Mouse (Mus musculus): ENCODE measurements around the gene Ezh1. TPM values are rescaled to one million over a fixed set of nuclear protein-coding genes. Genes with fewer than 3 reads are reported as not detected.

Ezh1 gene
- polyA plus RNA-seq, 1 experiment: 42.8 TPM

GRCm38 (mm10) chr11:101190181-101190912 is 35.9 kb downstream of the Ezh1 start:
- Histone ChIP-seq H3K9ac (ENCODE audit: low read depth, poor library complexity, severe bottlenecking) (no peak overlapping the region), H3K27ac (ENCODE audit: insufficient read depth, low read length) (no peak overlapping the region)

GRCm38 (mm10) chr11:101189495-101190180 is 36.6 kb downstream of the Ezh1 start:
- H3K27me3 ChIP-seq (ENCODE audit: control insufficient read depth, insufficient read depth, low read length, poor library complexity, severe bottlenecking): no peaks in the 10 kb centered on the region
- TF ChIP-seq EP300 (IDR thresholded peaks at IDR 0.05; ENCODE audit: insufficient read depth, low read depth, low read length) (no peak), POLR2A (IDR thresholded peaks at IDR 0.05; ENCODE audit: insufficient read depth, low read length) (no peak), CTCF (IDR thresholded peaks at IDR 0.05; ENCODE audit: low read depth, low read length) (no peak)
- H3K4me1 ChIP-seq (ENCODE audit: control insufficient read depth, insufficient read depth, low read length): peaks cover 6% of the 10 kb centered on the region
- H3K9me3 ChIP-seq (replicated peaks; ENCODE audit: control insufficient read depth, insufficient read depth, low read length, poor library complexity, severe bottlenecking): no peaks in the 10 kb centered on the region
- H3K4me3 ChIP-seq (ENCODE audit: low read depth, low read length): no peak overlapping the region
- 0 out of 2 replicates have a peak overlapping the region, but pooled peaks have one; percentile 22 for H3K9ac ChIP-seq (ENCODE audit: low read depth, poor library complexity, severe bottlenecking)
- no peak overlapping the region for H3K27ac ChIP-seq (ENCODE audit: insufficient read depth, low read length)
- H3K36me3 ChIP-seq (ENCODE audit: control insufficient read depth, insufficient read depth, low read length, poor library complexity, severe bottlenecking): no peaks in the 10 kb centered on the region

More at GRCm38 (mm10) chr11:101190181-101190912, 35.9 kb downstream of the Ezh1 start:
- no peaks in the 10 kb centered on the region for H3K27me3 ChIP-seq (ENCODE audit: control insufficient read depth, insufficient read depth, low read length, poor library complexity, severe bottlenecking)
- H3K36me3 ChIP-seq (ENCODE audit: control insufficient read depth, insufficient read depth, low read length, poor library complexity, severe bottlenecking): no peaks in the 10 kb centered on the region
- no peaks in the 10 kb centered on the region for H3K9me3 ChIP-seq (replicated peaks; ENCODE audit: control insufficient read depth, insufficient read depth, low read length, poor library complexity, severe bottlenecking)
- TF ChIP-seq EP300 (IDR thresholded peaks at IDR 0.05; ENCODE audit: insufficient read depth, low read depth, low read length) (no peak), POLR2A (IDR thresholded peaks at IDR 0.05; ENCODE audit: insufficient read depth, low read length) (no peak), CTCF (IDR thresholded peaks at IDR 0.05; ENCODE audit: low read depth, low read length) (no peak)
- peaks cover 6% of the 10 kb centered on the region for H3K4me1 ChIP-seq (ENCODE audit: control insufficient read depth, insufficient read depth, low read length)
- H3K4me3 ChIP-seq (ENCODE audit: low read depth, low read length): no peak overlapping the region

DNA sequence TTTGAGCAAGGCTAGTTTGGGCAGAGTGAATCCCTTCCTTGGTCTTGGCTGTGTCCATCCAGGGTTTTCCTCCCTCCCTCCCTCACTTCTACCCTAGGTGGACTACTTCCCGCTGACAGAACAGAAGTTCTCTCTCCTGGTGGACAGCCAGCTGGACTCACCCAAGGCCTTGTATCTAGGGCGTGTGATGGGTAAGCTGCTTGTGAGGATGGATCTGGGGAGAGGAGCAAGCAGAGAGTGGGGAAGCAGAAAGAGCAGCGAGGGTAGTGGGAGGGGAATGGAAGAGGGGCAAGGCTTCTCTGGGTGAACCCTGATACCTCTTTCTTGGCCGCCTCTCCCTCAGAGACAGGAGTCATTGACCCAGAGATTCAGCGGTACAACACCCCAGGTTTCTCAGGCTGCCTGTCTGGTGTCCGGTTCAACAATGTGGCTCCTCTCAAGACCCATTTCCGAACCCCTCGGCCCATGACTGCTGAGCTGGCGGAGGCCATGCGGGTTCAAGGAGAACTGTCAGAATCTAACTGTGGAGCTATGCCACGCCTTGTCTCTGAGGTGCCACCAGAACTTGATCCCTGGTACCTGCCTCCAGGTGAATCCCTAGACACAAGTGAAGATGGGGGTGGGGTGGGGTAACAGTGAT is 38.0 kb downstream of the Ezh1 start:
- Histone ChIP-seq H3K4me3 (ENCODE audit: low read depth, low read length) (no peak overlapping the region), H3K27ac (ENCODE audit: insufficient read depth, low read length) (no peak overlapping the region), H3K9ac (ENCODE audit: low read depth, poor library complexity, severe bottlenecking) (no peak overlapping the region), H3K4me1 (ENCODE audit: control insufficient read depth, insufficient read depth, low read length) (peaks cover 6% of the 10 kb centered on the region), H3K36me3 (ENCODE audit: control insufficient read depth, insufficient read depth, low read length, poor library complexity, severe bottlenecking) (no peaks in the 10 kb centered on the region), H3K9me3 (replicated peaks; ENCODE audit: control insufficient read depth, insufficient read depth, low read length, poor library complexity, severe bottlenecking) (no peaks in the 10 kb centered on the region), H3K27me3 (ENCODE audit: control insufficient read depth, insufficient read depth, low read length, poor library complexity, severe bottlenecking) (no peaks in the 10 kb centered on the region)
- TF ChIP-seq CTCF (IDR thresholded peaks at IDR 0.05; ENCODE audit: low read depth, low read length) (no peak), EP300 (IDR thresholded peaks at IDR 0.05; ENCODE audit: insufficient read depth, low read depth, low read length) (no peak), POLR2A (IDR thresholded peaks at IDR 0.05; ENCODE audit: insufficient read depth, low read length) (no peak)

DNA sequence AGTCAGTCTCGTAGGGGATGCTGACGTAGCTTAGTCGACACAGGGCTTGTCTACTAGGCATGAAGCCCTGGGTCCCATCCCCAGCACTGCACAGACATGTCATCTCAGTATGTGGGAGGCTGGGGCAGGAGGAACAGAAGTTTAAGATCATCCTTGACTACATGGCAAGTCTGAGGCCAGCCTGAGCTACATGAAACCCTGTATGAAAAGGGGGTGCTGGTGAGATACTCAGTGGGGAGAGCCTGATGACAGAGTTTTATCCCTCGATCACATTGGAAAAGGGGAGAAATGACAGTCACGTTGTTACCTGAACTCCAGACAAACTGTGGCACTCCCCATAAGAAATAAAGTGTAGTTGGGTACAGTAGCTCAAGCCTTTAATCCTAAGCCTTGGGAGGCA is 38.7 kb downstream of the Ezh1 start:
- no peak overlapping the region for H3K27ac ChIP-seq (ENCODE audit: insufficient read depth, low read length)
- no peak overlapping the region for H3K9ac ChIP-seq (ENCODE audit: low read depth, poor library complexity, severe bottlenecking)
- no peaks in the 10 kb centered on the region for H3K9me3 ChIP-seq (replicated peaks; ENCODE audit: control insufficient read depth, insufficient read depth, low read length, poor library complexity, severe bottlenecking)
- peaks cover 6% of the 10 kb centered on the region for H3K4me1 ChIP-seq (ENCODE audit: control insufficient read depth, insufficient read depth, low read length)
- no peak overlapping the region for H3K4me3 ChIP-seq (ENCODE audit: low read depth, low read length)
- TF ChIP-seq EP300 (IDR thresholded peaks at IDR 0.05; ENCODE audit: insufficient read depth, low read depth, low read length) (no peak), POLR2A (IDR thresholded peaks at IDR 0.05; ENCODE audit: insufficient read depth, low read length) (no peak), CTCF (IDR thresholded peaks at IDR 0.05; ENCODE audit: low read depth, low read length) (no peak)
- H3K36me3 ChIP-seq (ENCODE audit: control insufficient read depth, insufficient read depth, low read length, poor library complexity, severe bottlenecking): no peaks in the 10 kb centered on the region
- no peaks in the 10 kb centered on the region for H3K27me3 ChIP-seq (ENCODE audit: control insufficient read depth, insufficient read depth, low read length, poor library complexity, severe bottlenecking)

GRCm38 (mm10) chr11:101186526-101187247 is 39.6 kb downstream of the Ezh1 start:
- TF ChIP-seq CTCF (IDR thresholded peaks at IDR 0.05; ENCODE audit: low read depth, low read length): no peak
- TF ChIP-seq POLR2A (IDR thresholded peaks at IDR 0.05; ENCODE audit: insufficient read depth, low read length): no peak
- TF ChIP-seq EP300 (IDR thresholded peaks at IDR 0.05; ENCODE audit: insufficient read depth, low read depth, low read length): no peak
- Histone ChIP-seq H3K9me3 (replicated peaks; ENCODE audit: control insufficient read depth, insufficient read depth, low read length, poor library complexity, severe bottlenecking) (no peaks in the 10 kb centered on the region), H3K27me3 (ENCODE audit: control insufficient read depth, insufficient read depth, low read length, poor library complexity, severe bottlenecking) (no peaks in the 10 kb centered on the region), H3K9ac (ENCODE audit: low read depth, poor library complexity, severe bottlenecking) (no peak overlapping the region), H3K36me3 (ENCODE audit: control insufficient read depth, insufficient read depth, low read length, poor library complexity, severe bottlenecking) (no peaks in the 10 kb centered on the region), H3K4me3 (ENCODE audit: low read depth, low read length) (no peak overlapping the region), H3K4me1 (ENCODE audit: control insufficient read depth, insufficient read depth, low read length) (peaks cover 6% of the 10 kb centered on the region), H3K27ac (ENCODE audit: insufficient read depth, low read length) (no peak overlapping the region)

Measured in ES-Bruce4 (cell line).